Mouse (Mus musculus): Measurements from ENCODE around the gene Crtc1. TPM values are rescaled to one million over a fixed set of nuclear protein-coding genes. Genes with fewer than 3 reads are reported as not detected.

Gene Crtc1
- polyA plus RNA-seq, 1 experiment = 6.1 TPM

- 86% methylated on average over 6 of the region's 6 CpGs for WGBS
- H3K4me3 ChIP-seq (replicated peaks; ENCODE audit: control insufficient read depth, low read depth, low read length) = no peak overlapping the region
- no peak overlapping the region for H3K27ac ChIP-seq (ENCODE audit: control insufficient read depth, insufficient read depth, low read depth, low read length, poor library complexity)
- H3K4me1 ChIP-seq (ENCODE audit: control insufficient read depth, insufficient read depth, low read length) = peaks cover 4% of the 10 kb centered on the region
- TF ChIP-seq POLR2A (IDR thresholded peaks at IDR 0.05; ENCODE audit: borderline replicate concordance, control insufficient read depth, low read depth, low read length) = no peak
- no peak for TF ChIP-seq CTCF (IDR thresholded peaks at IDR 0.05; ENCODE audit: control insufficient read depth, insufficient read depth, low read length)
Observed at GRCm38 (mm10) chr8:70416941-70417340, 22.4 kb downstream of the Crtc1 start.

- 82% methylated on average over 8 of the region's 8 CpGs for WGBS
- H3K4me3 ChIP-seq (replicated peaks; ENCODE audit: control insufficient read depth, low read depth, low read length) = no peak overlapping the region
- peaks cover 4% of the 10 kb centered on the region for H3K4me1 ChIP-seq (ENCODE audit: control insufficient read depth, insufficient read depth, low read length)
- no peak for TF ChIP-seq POLR2A (IDR thresholded peaks at IDR 0.05; ENCODE audit: borderline replicate concordance, control insufficient read depth, low read depth, low read length)
- peak; percentile 43; the same call in 1 of the 2 replicates for TF ChIP-seq CTCF (IDR thresholded peaks at IDR 0.05; ENCODE audit: control insufficient read depth, insufficient read depth, low read length)
- no peak overlapping the region for H3K27ac ChIP-seq (ENCODE audit: control insufficient read depth, insufficient read depth, low read depth, low read length, poor library complexity)
Observed at GRCm38 (mm10) chr8:70415540-70416451, 23.6 kb downstream of the Crtc1 start.

GRCm38 (mm10) chr8:70414310-70414946 lies 25.0 kb downstream of the Crtc1 start:
- TF ChIP-seq POLR2A (IDR thresholded peaks at IDR 0.05; ENCODE audit: borderline replicate concordance, control insufficient read depth, low read depth, low read length) = no peak
- no peak for TF ChIP-seq CTCF (IDR thresholded peaks at IDR 0.05; ENCODE audit: control insufficient read depth, insufficient read depth, low read length)
- Histone ChIP-seq H3K4me1 (ENCODE audit: control insufficient read depth, insufficient read depth, low read length) (no peaks in the 10 kb centered on the region; the same call in 1 of the 2 replicates), H3K4me3 (replicated peaks; ENCODE audit: control insufficient read depth, low read depth, low read length) (no peak overlapping the region), H3K27ac (ENCODE audit: control insufficient read depth, insufficient read depth, low read depth, low read length, poor library complexity) (no peak overlapping the region)
- 56% methylated on average over 6 of the region's 6 CpGs for WGBS

GRCm38 (mm10) chr8:70410281-70410680 lies 29.1 kb downstream of the Crtc1 start:
- no peak overlapping the region for H3K4me3 ChIP-seq (replicated peaks; ENCODE audit: control insufficient read depth, low read depth, low read length)
- 90% methylated on average over 5 of the region's 5 CpGs for WGBS
- no peaks in the 10 kb centered on the region; the same call in 1 of the 2 replicates for H3K4me1 ChIP-seq (ENCODE audit: control insufficient read depth, insufficient read depth, low read length)
- no peak for TF ChIP-seq CTCF (IDR thresholded peaks at IDR 0.05; ENCODE audit: control insufficient read depth, insufficient read depth, low read length)
- TF ChIP-seq POLR2A (IDR thresholded peaks at IDR 0.05; ENCODE audit: borderline replicate concordance, control insufficient read depth, low read depth, low read length) = 0 out of 2 replicates have a peak, but pooled peaks have one; percentile 9
- H3K27ac ChIP-seq (ENCODE audit: control insufficient read depth, insufficient read depth, low read depth, low read length, poor library complexity) = no peak overlapping the region

- Histone ChIP-seq H3K4me1 (ENCODE audit: control insufficient read depth, insufficient read depth, low read length) (no peaks in the 10 kb centered on the region; the same call in 1 of the 2 replicates), H3K27ac (ENCODE audit: control insufficient read depth, insufficient read depth, low read depth, low read length, poor library complexity) (no peak overlapping the region), H3K4me3 (replicated peaks; ENCODE audit: control insufficient read depth, low read depth, low read length) (no peak overlapping the region)
- 36% methylated on average over 9 of the region's 9 CpGs for WGBS
- no peak for TF ChIP-seq POLR2A (IDR thresholded peaks at IDR 0.05; ENCODE audit: borderline replicate concordance, control insufficient read depth, low read depth, low read length)
- no peak for TF ChIP-seq CTCF (IDR thresholded peaks at IDR 0.05; ENCODE audit: control insufficient read depth, insufficient read depth, low read length)
Observed at GRCm38 (mm10) chr8:70409455-70409871, 29.9 kb downstream of the Crtc1 start.

GRCm38 (mm10) chr8:70409019-70409418 lies 30.4 kb downstream of the Crtc1 start:
- Histone ChIP-seq H3K27ac (ENCODE audit: control insufficient read depth, insufficient read depth, low read depth, low read length, poor library complexity) (no peak overlapping the region), H3K4me3 (replicated peaks; ENCODE audit: control insufficient read depth, low read depth, low read length) (no peak overlapping the region), H3K4me1 (ENCODE audit: control insufficient read depth, insufficient read depth, low read length) (no peaks in the 10 kb centered on the region)
- TF ChIP-seq CTCF (IDR thresholded peaks at IDR 0.05; ENCODE audit: control insufficient read depth, insufficient read depth, low read length) (no peak), POLR2A (IDR thresholded peaks at IDR 0.05; ENCODE audit: borderline replicate concordance, control insufficient read depth, low read depth, low read length) (no peak)
- 92% methylated on average over 10 of the region's 10 CpGs for WGBS

GRCm38 (mm10) chr8:70408301-70408700 lies 31.1 kb downstream of the Crtc1 start:
- H3K27ac ChIP-seq (ENCODE audit: control insufficient read depth, insufficient read depth, low read depth, low read length, poor library complexity) = no peak overlapping the region
- H3K4me3 ChIP-seq (replicated peaks; ENCODE audit: control insufficient read depth, low read depth, low read length) = no peak overlapping the region
- TF ChIP-seq CTCF (IDR thresholded peaks at IDR 0.05; ENCODE audit: control insufficient read depth, insufficient read depth, low read length) (no peak), POLR2A (IDR thresholded peaks at IDR 0.05; ENCODE audit: borderline replicate concordance, control insufficient read depth, low read depth, low read length) (no peak)
- 88% methylated on average over 6 of the region's 6 CpGs for WGBS
- H3K4me1 ChIP-seq (ENCODE audit: control insufficient read depth, insufficient read depth, low read length) = no peaks in the 10 kb centered on the region

- no peak overlapping the region for H3K27ac ChIP-seq (ENCODE audit: control insufficient read depth, insufficient read depth, low read depth, low read length, poor library complexity)
- TF ChIP-seq CTCF (IDR thresholded peaks at IDR 0.05; ENCODE audit: control insufficient read depth, insufficient read depth, low read length) (no peak), POLR2A (IDR thresholded peaks at IDR 0.05; ENCODE audit: borderline replicate concordance, control insufficient read depth, low read depth, low read length) (no peak)
- 80% methylated on average over 11 of the region's 11 CpGs for WGBS
- no peak overlapping the region for H3K4me3 ChIP-seq (replicated peaks; ENCODE audit: control insufficient read depth, low read depth, low read length)
- H3K4me1 ChIP-seq (ENCODE audit: control insufficient read depth, insufficient read depth, low read length) = no peaks in the 10 kb centered on the region
Observed at GRCm38 (mm10) chr8:70406427-70407069, 32.8 kb downstream of the Crtc1 start.
